Mouse (Mus musculus) forebrain, embryonic 14.5 days (tissue): ENCODE results near the gene Acot8. TPM values are rescaled to one million over a fixed set of nuclear protein-coding genes. Genes with fewer than 3 reads are reported as not detected.

Source experiments
- ATAC-seq: fragments of 200-750 bp; cut with Nextera tagmentation; 2 replicates; pipeline ENCODE4 v1.8.0; 2017; ENCODE audit warnings: mild to moderate bottlenecking, moderate library complexity
- DNase-seq: peaks from one replicate; pipeline ENCODE4 v3.0.0-alpha.2; 2015; ENCODE audit warnings: low spot score
- H3K27ac ChIP-seq: fragments of 300-500 bp; sonication (generic); 2 replicates; pipeline ENCODE4 v1.5.1; 2014; ENCODE audit warnings: low read depth, mild to moderate bottlenecking, control low read depth, low read length, moderate library complexity
- H3K27me3 ChIP-seq: fragments of 300-500 bp; sonication (generic); replicated peaks from 2 replicates; pipeline ENCODE4 v1.6.1; 2014; ENCODE audit warnings: low read length, control low read depth, mixed read lengths; ENCODE audit not compliant: control insufficient read depth, insufficient read depth
- H3K36me3 ChIP-seq: fragments of 300-500 bp; sonication (generic); 2 replicates; pipeline ENCODE4 v1.6.1; 2014; ENCODE audit warnings: low read length, control low read depth; ENCODE audit not compliant: control insufficient read depth, insufficient read depth
- H3K4me1 ChIP-seq: fragments of 300-500 bp; sonication (generic); 2 replicates; pipeline ENCODE4 v1.6.1; 2014; ENCODE audit warnings: antibody characterized with exemption, low read length, control low read depth; ENCODE audit not compliant: control insufficient read depth, insufficient read depth
- H3K4me2 ChIP-seq: fragments of 300-500 bp; sonication (generic); 2 replicates; pipeline ENCODE4 v1.6.1; 2014; ENCODE audit warnings: mild to moderate bottlenecking, control low read depth, low read length
- H3K4me3 ChIP-seq: fragments of 300-500 bp; sonication (generic); 2 replicates; pipeline ENCODE4 v1.5.1; 2014; ENCODE audit warnings: low read depth, low read length, control low read depth
- H3K9ac ChIP-seq: fragments of 300-500 bp; sonication (generic); 2 replicates; pipeline ENCODE4 v1.6.1; 2014; ENCODE audit warnings: mild to moderate bottlenecking, low read length, control low read depth, moderate library complexity
- H3K9me3 ChIP-seq: fragments of 300-500 bp; sonication (generic); replicated peaks from 2 replicates; pipeline ENCODE4 v1.6.1; 2016; ENCODE audit warnings: low read length, control low read depth, mixed read lengths; ENCODE audit not compliant: control insufficient read depth
- WGBS: fragments of 180-500 bp; shearing (Covaris S2); extraction: QIAGEN DNeasy Blood & Tissue Kit; methylation state at CpG from one replicate; pipeline ENCODE4 v1.1.7; 2014; 5-methylcytosine and 5-hydroxymethylcytosine counted together
- polyA plus RNA-seq: library from polyadenylated mRNA; unstranded; fragments of >200 nt; fragmentation: Nextera tagmentation; extraction: Ambion mirVana; gene quantifications from 2 replicates; pipeline ENCODE4 v1.2.1, GENCODE M21; 2014

Acot8 gene
- polyA plus RNA-seq, 1 experiment from 2014 or later = 12.0 TPM

GRCm38 (mm10) chr2:164817703-164818102 is 13.0 kb upstream of the Acot8 start:
- Histone ChIP-seq H3K27ac (no peak overlapping the region), H3K4me3 (no peak overlapping the region), H3K27me3 (no peaks in the 10 kb centered on the region), H3K36me3 (peaks cover 27% of the 10 kb centered on the region), H3K9me3 (no peaks in the 10 kb centered on the region), H3K4me1 (0 out of 2 replicates have a peak, but pooled peaks cover 5% of the 10 kb centered on the region), H3K4me2 (no peak overlapping the region), H3K9ac (no peak overlapping the region)
- no peak for DNase-seq
- WGBS = 81% methylated on average over 5 of the region's 5 CpGs
- ATAC-seq = no peak

- 87% methylated on average over 6 of the region's 6 CpGs for WGBS
- Histone ChIP-seq H3K36me3 (peaks cover 29% of the 10 kb centered on the region), H3K4me3 (no peak overlapping the region), H3K9me3 (no peaks in the 10 kb centered on the region), H3K27me3 (no peaks in the 10 kb centered on the region), H3K27ac (no peak overlapping the region), H3K4me2 (no peak overlapping the region), H3K9ac (no peak overlapping the region), H3K4me1 (0 out of 2 replicates have a peak, but pooled peaks cover 1% of the 10 kb centered on the region)
- DNase-seq = no peak
- no peak for ATAC-seq
Measured at GRCm38 (mm10) chr2:164817206-164817605, 12.5 kb upstream of the Acot8 start.

- H3K4me1 ChIP-seq = no peaks in the 10 kb centered on the region
- no peak overlapping the region for H3K4me3 ChIP-seq
- no peak overlapping the region for H3K4me2 ChIP-seq
- DNase-seq (no peak), ATAC-seq (no peak)
- H3K9ac ChIP-seq = no peak overlapping the region
- no peaks in the 10 kb centered on the region for H3K27me3 ChIP-seq
- peaks cover 22% of the 10 kb centered on the region for H3K36me3 ChIP-seq
- no peaks in the 10 kb centered on the region for H3K9me3 ChIP-seq
- WGBS = 92% methylated on average over 8 of the region's 8 CpGs
- H3K27ac ChIP-seq = no peak overlapping the region
Measured at GRCm38 (mm10) chr2:164815821-164816220, 11.1 kb upstream of the Acot8 start.

GRCm38 (mm10) chr2:164815348-164815747 is 10.7 kb upstream of the Acot8 start:
- DNase-seq = no peak
- peaks cover 17% of the 10 kb centered on the region for H3K36me3 ChIP-seq
- H3K27ac ChIP-seq = no peak overlapping the region
- H3K9me3 ChIP-seq = no peaks in the 10 kb centered on the region
- H3K4me2 ChIP-seq = no peak overlapping the region
- H3K27me3 ChIP-seq = no peaks in the 10 kb centered on the region
- no peak overlapping the region for H3K9ac ChIP-seq
- ATAC-seq = no peak
- 91% methylated on average over 5 of the region's 5 CpGs for WGBS
- no peak overlapping the region for H3K4me3 ChIP-seq
- H3K4me1 ChIP-seq = no peaks in the 10 kb centered on the region

DNA sequence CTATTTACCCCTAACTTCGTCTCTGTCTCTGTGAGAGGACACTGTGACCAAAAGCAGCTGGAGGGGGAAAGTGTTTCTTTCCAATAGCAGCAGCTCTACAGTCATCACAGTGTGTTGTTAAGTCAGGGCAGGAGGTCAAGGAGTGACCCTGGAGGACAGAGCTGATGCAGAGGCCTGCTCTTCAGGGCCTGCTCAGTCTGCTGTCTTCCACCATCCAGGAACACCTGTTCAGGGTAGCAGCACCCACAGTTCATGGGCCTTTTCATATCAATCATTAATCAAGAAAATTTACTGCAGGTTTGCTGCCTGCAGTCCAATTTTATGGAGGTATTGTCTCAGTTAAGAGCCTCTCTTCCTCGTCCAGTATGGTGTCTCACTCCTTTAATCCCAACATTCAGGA is 8.9 kb upstream of the Acot8 start:
- Histone ChIP-seq H3K27ac (no peak overlapping the region), H3K4me3 (no peak overlapping the region), H3K27me3 (no peaks in the 10 kb centered on the region), H3K4me2 (no peak overlapping the region), H3K9ac (no peak overlapping the region), H3K36me3 (peaks cover 15% of the 10 kb centered on the region; the same call in 1 of the 2 replicates), H3K4me1 (no peaks in the 10 kb centered on the region), H3K9me3 (no peaks in the 10 kb centered on the region)
- DNase-seq (no peak), ATAC-seq (no peak)
- 69% methylated on average over 2 of the region's 2 CpGs for WGBS

GRCm38 (mm10) chr2:164806614-164807013 is 1.9 kb upstream of the Acot8 start:
- WGBS = 86% methylated on average over 7 of the region's 7 CpGs
- 0 out of 2 replicates have a peak overlapping the region, but pooled peaks have one; percentile 85 for H3K4me2 ChIP-seq
- ATAC-seq = no peak

GRCm38 (mm10) chr2:164805332-164805718 is 643 bp upstream of the Acot8 start:
- DNase-seq (no peak), ATAC-seq (peak; percentile 63; the same call in 1 of the 2 replicates)
- no peaks in the 10 kb centered on the region for H3K27me3 ChIP-seq
- peaks cover 8% of the 10 kb centered on the region; the same call in 1 of the 2 replicates for H3K4me1 ChIP-seq
- H3K4me2 ChIP-seq = peak overlapping the region; percentile 85
- no peaks in the 10 kb centered on the region for H3K9me3 ChIP-seq
- peak overlapping the region; percentile 77 for H3K4me3 ChIP-seq
- H3K9ac ChIP-seq = peak overlapping the region; percentile 77
- H3K36me3 ChIP-seq = peaks cover 11% of the 10 kb centered on the region; the same call in 1 of the 2 replicates
- H3K27ac ChIP-seq = peak overlapping the region; percentile 74
- 1% methylated on average over 21 of the region's 21 CpGs for WGBS

More at GRCm38 (mm10) chr2:164806614-164807013, 1.9 kb upstream of the Acot8 start:
- H3K27me3 ChIP-seq = no peaks in the 10 kb centered on the region
- H3K36me3 ChIP-seq = peaks cover 5% of the 10 kb centered on the region; the same call in 1 of the 2 replicates
- no peaks in the 10 kb centered on the region for H3K9me3 ChIP-seq
- peak overlapping the region; percentile 13; the same call in 1 of the 2 replicates for H3K9ac ChIP-seq
- DNase-seq = no peak
- H3K4me3 ChIP-seq = no peak overlapping the region
- H3K4me1 ChIP-seq = peaks cover 8% of the 10 kb centered on the region; the same call in 1 of the 2 replicates
- H3K27ac ChIP-seq = no peak overlapping the region

DNA sequence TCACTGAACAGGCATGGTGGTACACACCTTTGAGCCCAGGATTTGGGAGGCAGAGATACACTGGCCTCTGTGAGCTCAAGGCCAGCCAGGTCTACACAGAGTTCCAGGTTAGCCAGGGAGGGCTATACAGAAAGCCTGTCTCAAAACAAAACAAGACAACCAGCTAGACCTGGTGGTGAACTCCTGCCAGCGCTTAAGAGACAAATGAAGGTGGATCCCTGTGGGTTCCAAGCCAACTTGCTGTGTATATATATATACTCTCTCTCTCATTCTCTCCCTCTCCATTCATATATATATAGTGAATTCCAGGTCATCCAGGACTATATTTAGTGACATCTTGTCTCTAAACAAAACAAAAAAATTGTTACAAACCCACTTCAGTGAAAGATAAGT is 765 bp downstream of the Acot8 start:
- WGBS = 55% methylated on average over 1 of the region's 1 CpGs
- Histone ChIP-seq H3K4me1 (peaks cover 8% of the 10 kb centered on the region; the same call in 1 of the 2 replicates), H3K27me3 (no peaks in the 10 kb centered on the region), H3K36me3 (peaks cover 19% of the 10 kb centered on the region; the same call in 1 of the 2 replicates), H3K9me3 (no peaks in the 10 kb centered on the region), H3K9ac (peak overlapping the region; percentile 78), H3K4me3 (peak overlapping the region; percentile 77), H3K27ac (no peak overlapping the region), H3K4me2 (peak overlapping the region; percentile 62)
- DNase-seq = no peak
- no peak for ATAC-seq

- Histone ChIP-seq H3K36me3 (0 out of 2 replicates have a peak, but pooled peaks cover 16% of the 10 kb centered on the region), H3K27ac (no peak overlapping the region), H3K4me3 (peak overlapping the region; percentile 77; the same call in 1 of the 2 replicates), H3K4me1 (peaks cover 8% of the 10 kb centered on the region; the same call in 1 of the 2 replicates), H3K9me3 (no peaks in the 10 kb centered on the region), H3K9ac (peak overlapping the region; percentile 78), H3K4me2 (peak overlapping the region; percentile 62), H3K27me3 (no peaks in the 10 kb centered on the region)
- DNase-seq = no peak
- ATAC-seq = no peak
- WGBS = 91% methylated on average over 16 of the region's 16 CpGs
Measured at GRCm38 (mm10) chr2:164803201-164803920, 1.3 kb downstream of the Acot8 start.
